Mouse (Mus musculus): ENCODE data around the gene Arhgef5.

- TF ChIP-seq CTCF (IDR thresholded peaks at IDR 0.05; ENCODE audit: extremely low read depth, insufficient read depth, low read length), result no peak
- TF ChIP-seq POLR2A (IDR thresholded peaks at IDR 0.05; ENCODE audit: extremely low read depth, insufficient read depth, low read length), result no peak
Observed at GRCm38 (mm10) chr6:43338804-43339203, 73.4 kb downstream of the Arhgef5 start.
